Mouse (Mus musculus): ENCODE data around the gene Rab14. TPM values are rescaled to one million over a fixed set of nuclear protein-coding genes. Genes with fewer than 3 reads are reported as not detected.

Gene Rab14
- total RNA-seq (2021) = 10 to 100 TPM; 65.4 to 81.3 TPM
- long read RNA-seq, experiment 1, transcript Rab14-201 (8 exons, 3,081 nt) = major isoform, 111 of 123 reads
- long read RNA-seq, experiment 1, partial matches to known transcripts = 0 of 123 reads
- long read RNA-seq, experiment 1, other reads (novel, unspliced or antisense) = 12 of 123 reads
- long read RNA-seq, experiment 2, transcript Rab14-201 (8 exons, 3,081 nt) = major isoform, 126 of 147 reads
- long read RNA-seq, experiment 2, partial matches to known transcripts = 4 of 147 reads
- long read RNA-seq, experiment 2, other reads (novel, unspliced or antisense) = 17 of 147 reads

- intact Hi-C loops (cut with DNase I) = no loop called here
- peak; percentile 99 to 100 for DNase-seq
Measured at GRCm38 (mm10) chr2:35200898-35201668, at the start of gene Rab14. Gene Rab14, minus strand, starts transcription at chr2:35201120.

GRCm38 (mm10) chr2:35247763-35248162, 46.8 kb upstream of the Rab14 start:
- intact Hi-C loops (cut with DNase I) = no loop called here
- DNase-seq = no peak

- intact Hi-C loops (cut with DNase I) = no loop called here
- no peak for DNase-seq
Measured at GRCm38 (mm10) chr2:35244241-35244640, 43.3 kb upstream of the Rab14 start.

- intact Hi-C loops (cut with DNase I) = no loop called here
- DNase-seq = no peak
Measured at GRCm38 (mm10) chr2:35235021-35235420, 34.1 kb upstream of the Rab14 start.

GRCm38 (mm10) chr2:35233898-35234297, 33.0 kb upstream of the Rab14 start:
- DNase-seq = no peak
- intact Hi-C loops (cut with DNase I) = no loop called here

- intact Hi-C loops (cut with DNase I) = no loop called here
- no peak for DNase-seq
Measured at GRCm38 (mm10) chr2:35232595-35233445, 31.9 kb upstream of the Rab14 start.

- peak in 1 of 2 experiments; percentile 19 for DNase-seq
- intact Hi-C loops (cut with DNase I) = no loop called here
Measured at GRCm38 (mm10) chr2:35231871-35232270, 31.0 kb upstream of the Rab14 start.

GRCm38 (mm10) chr2:35230215-35230614, 29.3 kb upstream of the Rab14 start:
- intact Hi-C loops (cut with DNase I) = no loop called here
- DNase-seq = no peak

GRCm38 (mm10) chr2:35228145-35228544, 27.2 kb upstream of the Rab14 start:
- DNase-seq = no peak
- intact Hi-C loops (cut with DNase I) = no loop called here

- no peak for DNase-seq
- intact Hi-C loops (cut with DNase I) = no loop called here
Measured at GRCm38 (mm10) chr2:35224285-35224684, 23.4 kb upstream of the Rab14 start.

GRCm38 (mm10) chr2:35222822-35223391, 22.0 kb upstream of the Rab14 start:
- DNase-seq = no peak
- intact Hi-C loops (cut with DNase I) = no loop called here

- no peak for DNase-seq
- intact Hi-C loops (cut with DNase I) = no loop called here
Measured at GRCm38 (mm10) chr2:35218736-35219135, 17.8 kb upstream of the Rab14 start.

- intact Hi-C loops (cut with DNase I) = no loop called here
Measured at GRCm38 (mm10) chr2:35216701-35217100, 15.8 kb upstream of the Rab14 start.

GRCm38 (mm10) chr2:35215363-35215762, 14.4 kb upstream of the Rab14 start:
- intact Hi-C loops (cut with DNase I) = loop anchor here (2.0 kb wide), 1 partner anchor 55 kb away; no protein-coding TSS in a partner anchor
- no peak for DNase-seq

More at GRCm38 (mm10) chr2:35216701-35217100, 15.8 kb upstream of the Rab14 start:
- no peak for DNase-seq

- peak; percentile 75 to 85 for DNase-seq
- intact Hi-C loops (cut with DNase I) = loop anchor here (2.0 kb wide), 1 partner anchor 56 kb away; no protein-coding TSS in a partner anchor
Measured at GRCm38 (mm10) chr2:35214881-35215358, 14.0 kb upstream of the Rab14 start.

- intact Hi-C loops (cut with DNase I) = no loop called here
- DNase-seq = no peak
Measured at GRCm38 (mm10) chr2:35213345-35213910, 12.5 kb upstream of the Rab14 start.

GRCm38 (mm10) chr2:35211681-35212080, 10.8 kb upstream of the Rab14 start:
- intact Hi-C loops (cut with DNase I) = no loop called here
- no peak for DNase-seq

- no peak for DNase-seq
- intact Hi-C loops (cut with DNase I) = no loop called here
Measured at GRCm38 (mm10) chr2:35208931-35209665, 8.2 kb upstream of the Rab14 start.

- intact Hi-C loops (cut with DNase I) = no loop called here
- no peak for DNase-seq
Measured at GRCm38 (mm10) chr2:35208054-35208453, 7.1 kb upstream of the Rab14 start.

All from gastrocnemius, postnatal 36 days (tissue).